Mouse (Mus musculus) Patski (cell line): Measurements from ENCODE around the gene Bcl2l11. TPM values are rescaled to one million over a fixed set of nuclear protein-coding genes. Genes with fewer than 3 reads are reported as not detected.

ENCODE experiments used
- ATAC-seq: fragments of 100-300 bp; one replicate; pipeline ENCODE4 v1.8.0; 2021
- CTCF ChIA-PET: fragments of 350-600 bp; sonication (Branson Sonifier 250); formaldehyde crosslinking; loops from one replicate; lab custom pipeline; 2022; ENCODE audit warnings: inconsistent platforms; lab: Charles Lee
- POLR2A ChIA-PET: fragments of 350-600 bp; sonication (Branson Sonifier 250); formaldehyde crosslinking; loops from one replicate; lab custom pipeline; 2022; ENCODE audit warnings: antibody characterized with exemption, inconsistent platforms; lab: Charles Lee
- DNase-seq: peaks from one replicate; pipeline ENCODE4 v3.0.0-alpha.2; 2011; ENCODE audit warnings: low read depth, low spot score
- H3K27me3 ChIP-seq: fragments of 371-371 bp; one replicate; pipeline ENCODE4 v1.5.1; 2021
- CTCF ChIP-seq: fragments of 100-300 bp; IDR thresholded peaks from one replicate; pipeline ENCODE4 v1.5.1; 2021
- in situ Hi-C: fragments of 300-500 bp; cut with MboI; formaldehyde crosslinking; loops from 3 replicates; pipeline ENCODE4 v1.11.1; 2018; ENCODE audit warnings: low pct_unique_long_range_greater_than_20kb, mixed read lengths
- polyA plus RNA-seq: library from polyadenylated mRNA; unstranded; gene quantifications from one replicate; pipeline ENCODE4 v1.2.3, GENCODE M21; 2021

Gene Bcl2l11
- polyA plus RNA-seq, 1 experiment from 2014 or later = 16.3 TPM

- in situ Hi-C loops = no loop called here
- no peak for TF ChIP-seq CTCF
- no peaks in the 10 kb centered on the region for H3K27me3 ChIP-seq
- POLR2A ChIA-PET = no interaction called here
- DNase-seq = no peak
- no peak for ATAC-seq
- CTCF ChIA-PET = interaction anchor here (1.0 to 1.1 kb wide), 2 partner anchors 7 to 9 kb away, joined by 3 read pairs; no protein-coding TSS in a partner anchor
Observed at GRCm38 (mm10) chr2:128137480-128138276, 11.8 kb downstream of the Bcl2l11 start.

GRCm38 (mm10) chr2:128138924-128139323, 13.1 kb downstream of the Bcl2l11 start:
- CTCF ChIA-PET = interaction anchor here (1.1 to 2.4 kb wide), 3 partner anchors 9 to 70 kb away, joined by 3 to 10 read pairs (median 3); no protein-coding TSS in a partner anchor
- in situ Hi-C loops = no loop called here
- POLR2A ChIA-PET = no interaction called here
- H3K27me3 ChIP-seq = no peaks in the 10 kb centered on the region
- DNase-seq (no peak), ATAC-seq (no peak)
- TF ChIP-seq CTCF = no peak

GRCm38 (mm10) chr2:128139781-128140180, 13.9 kb downstream of the Bcl2l11 start:
- ChIA-PET POLR2A (interaction anchor here (0.6 to 1.4 kb wide), 4 partner anchors 12 to 442 kb away, joined by 3 to 5 read pairs (median 4); no protein-coding TSS in a partner anchor), CTCF (interaction anchor here (0.7 to 2.4 kb wide), 6 partner anchors 9 to 250 kb away, joined by 3 to 10 read pairs (median 4); no protein-coding TSS in a partner anchor)
- H3K27me3 ChIP-seq = no peaks in the 10 kb centered on the region
- in situ Hi-C loops = no loop called here
- DNase-seq (no peak), ATAC-seq (peak; percentile 78)
- no peak for TF ChIP-seq CTCF

GRCm38 (mm10) chr2:128140183-128140582, 14.3 kb downstream of the Bcl2l11 start:
- ATAC-seq = peak; percentile 13
- in situ Hi-C loops = no loop called here
- no peak for DNase-seq
- no peak for TF ChIP-seq CTCF
- ChIA-PET CTCF (interaction anchor here (0.9 to 2.4 kb wide), 5 partner anchors 10 to 250 kb away, joined by 3 to 10 read pairs (median 3); no protein-coding TSS in a partner anchor), POLR2A (interaction anchor here (0.7 to 1.4 kb wide), 3 partner anchors 13 to 27 kb away, joined by 3 to 5 read pairs (median 4); no protein-coding TSS in a partner anchor)
- H3K27me3 ChIP-seq = no peaks in the 10 kb centered on the region

- ChIA-PET CTCF (no interaction called here), POLR2A (no interaction called here)
- no peaks in the 10 kb centered on the region for H3K27me3 ChIP-seq
- no peak for ATAC-seq
- no peak for DNase-seq
- TF ChIP-seq CTCF = no peak
- in situ Hi-C loops = no loop called here
Observed at GRCm38 (mm10) chr2:128143992-128144391, 18.2 kb downstream of the Bcl2l11 start.

- H3K27me3 ChIP-seq = no peaks in the 10 kb centered on the region
- ChIA-PET POLR2A (no interaction called here), CTCF (no interaction called here)
- no peak for TF ChIP-seq CTCF
- in situ Hi-C loops = no loop called here
- no peak for DNase-seq
- no peak for ATAC-seq
Observed at GRCm38 (mm10) chr2:128145433-128145832, 19.6 kb downstream of the Bcl2l11 start.

GRCm38 (mm10) chr2:128149596-128149995, 23.8 kb downstream of the Bcl2l11 start:
- no peaks in the 10 kb centered on the region for H3K27me3 ChIP-seq
- ChIA-PET CTCF (no interaction called here), POLR2A (no interaction called here)
- in situ Hi-C loops = no loop called here
- no peak for ATAC-seq
- no peak for TF ChIP-seq CTCF
- DNase-seq = no peak

- no peak for TF ChIP-seq CTCF
- no peak for DNase-seq
- no peak for ATAC-seq
- in situ Hi-C loops = no loop called here
- H3K27me3 ChIP-seq = no peaks in the 10 kb centered on the region
- ChIA-PET POLR2A (no interaction called here), CTCF (no interaction called here)
Observed at GRCm38 (mm10) chr2:128152211-128152610, 26.4 kb downstream of the Bcl2l11 start.

- ATAC-seq (peak; percentile 29), DNase-seq (no peak)
- no peak for TF ChIP-seq CTCF
- H3K27me3 ChIP-seq = no peaks in the 10 kb centered on the region
- CTCF ChIA-PET = no interaction called here
- in situ Hi-C loops = no loop called here
- POLR2A ChIA-PET = no interaction called here
Observed at GRCm38 (mm10) chr2:128152845-128153550, 27.2 kb downstream of the Bcl2l11 start.

- ATAC-seq = no peak
- CTCF ChIA-PET = no interaction called here
- in situ Hi-C loops = no loop called here
- no peak for TF ChIP-seq CTCF
- H3K27me3 ChIP-seq = no peaks in the 10 kb centered on the region
- POLR2A ChIA-PET = no interaction called here
- no peak for DNase-seq
Observed at GRCm38 (mm10) chr2:128153551-128153910, 27.7 kb downstream of the Bcl2l11 start.
